In genomic region chr10:64489471-64489870, GRCm38 (mm10) we compare ENCODE assay signal across 27 mouse cellular contexts.
DNase-seq lines count a peak whose midpoint lies in the region.
"Had no signal": no experiment of that assay in that cellular context is flagged by ENCODE, and none has a peak within 500 bp of the region (broad histone marks: within the 10 kb centered on the region; RNA-seq: fewer than 3 reads in every experiment).

No protein-coding gene starts in this region.

- no peak overlapping the region for H3K27ac ChIP-seq in embryonic facial prominence, embryonic 10.5 days (replicated peaks)
- H3K27ac ChIP-seq: embryonic facial prominence, embryonic 13.5 days; forebrain, embryonic 12.5 days; forebrain, embryonic 15.5 days; heart, embryonic 15.5 days; hindbrain, embryonic 10.5 days; hindbrain, embryonic 13.5 days; intestine, embryonic 15.5 days had no signal

- H3K36me3 ChIP-seq in embryonic facial prominence, embryonic 10.5 days (replicated peaks) = no peaks in the 10 kb centered on the region
- H3K36me3 ChIP-seq: embryonic facial prominence, embryonic 13.5 days; forebrain, embryonic 12.5 days; forebrain, embryonic 15.5 days; G1E; heart, embryonic 12.5 days; heart, embryonic 15.5 days; hindbrain, embryonic 10.5 days; hindbrain, embryonic 13.5 days; intestine, embryonic 15.5 days had no signal

- no peaks in the 10 kb centered on the region for H3K27me3 ChIP-seq in embryonic facial prominence, embryonic 10.5 days (replicated peaks; ENCODE audit: low read depth, poor library complexity, severe bottlenecking)
- H3K27me3 ChIP-seq: CH12.LX; embryonic facial prominence, embryonic 13.5 days; forebrain, embryonic 12.5 days; forebrain, embryonic 15.5 days; heart, embryonic 12.5 days; heart, embryonic 15.5 days; hindbrain, embryonic 13.5 days; intestine, embryonic 15.5 days; Patski had no signal

- H3K9me3 ChIP-seq in embryonic facial prominence, embryonic 10.5 days = no peaks in the 10 kb centered on the region
- H3K9me3 ChIP-seq: embryonic facial prominence, embryonic 13.5 days; forebrain, embryonic 12.5 days; forebrain, embryonic 15.5 days; G1E; heart, embryonic 12.5 days; heart, embryonic 15.5 days; hindbrain, embryonic 10.5 days; hindbrain, embryonic 13.5 days; intestine, embryonic 15.5 days had no signal

- DNase-seq in cerebellum, adult 18-20 months = peak; percentile 14 to 16
- no peak for DNase-seq in cerebellum, adult 8-10 months
- DNase-seq in brain, adult 2 months (ENCODE audit: low read depth, low spot score) = peak; percentile 47
- DNase-seq in cerebellum, postnatal 14 days = peak; percentile 30 to 56
- no peak for DNase-seq in embryonic facial prominence, embryonic 10.5 days (ENCODE audit: low spot score)
- DNase-seq in spleen, adult 12 weeks (ENCODE audit: low spot score) = no peak
- DNase-seq: adrenal gland, postnatal 10 days; adrenal gland, postnatal 36 days; B cell, adult 2 months; gastrocnemius, postnatal 25 days; heart, adult 18-20 months; heart, postnatal 10 days; heart, postnatal 36 days; kidney, adult 11 months; kidney, adult 8-10 months had no signal

- no peaks in the 10 kb centered on the region for H3K4me1 ChIP-seq in embryonic facial prominence, embryonic 10.5 days
- H3K4me1 ChIP-seq: embryonic facial prominence, embryonic 13.5 days; forebrain, embryonic 12.5 days; forebrain, embryonic 15.5 days; heart, embryonic 12.5 days; heart, embryonic 15.5 days; hindbrain, embryonic 10.5 days; hindbrain, embryonic 13.5 days; intestine, embryonic 15.5 days had no signal

- H3K4me3 ChIP-seq in embryonic facial prominence, embryonic 10.5 days = no peak overlapping the region
- H3K4me3 ChIP-seq: embryonic facial prominence, embryonic 13.5 days; erythroblast, embryonic 14.5 days; forebrain, embryonic 12.5 days; forebrain, embryonic 15.5 days; heart, embryonic 12.5 days; heart, embryonic 15.5 days; hindbrain, embryonic 10.5 days; hindbrain, embryonic 13.5 days; intestine, embryonic 15.5 days had no signal

Comparison
In these comparisons a context has a peak if more than half of its experiments do, and no peak if none do; other contexts are left out.
1. DNase-seq: peak in cerebellum, adult 18-20 months (2 of 2), brain, adult 2 months (single experiment) and cerebellum, postnatal 14 days (2 of 2); none in cerebellum, adult 8-10 months (single experiment), embryonic facial prominence, embryonic 10.5 days (single experiment) and spleen, adult 12 weeks (single experiment).